Mouse (Mus musculus): ENCODE results near the gene Dazap1.

Gene Dazap1

DNA sequence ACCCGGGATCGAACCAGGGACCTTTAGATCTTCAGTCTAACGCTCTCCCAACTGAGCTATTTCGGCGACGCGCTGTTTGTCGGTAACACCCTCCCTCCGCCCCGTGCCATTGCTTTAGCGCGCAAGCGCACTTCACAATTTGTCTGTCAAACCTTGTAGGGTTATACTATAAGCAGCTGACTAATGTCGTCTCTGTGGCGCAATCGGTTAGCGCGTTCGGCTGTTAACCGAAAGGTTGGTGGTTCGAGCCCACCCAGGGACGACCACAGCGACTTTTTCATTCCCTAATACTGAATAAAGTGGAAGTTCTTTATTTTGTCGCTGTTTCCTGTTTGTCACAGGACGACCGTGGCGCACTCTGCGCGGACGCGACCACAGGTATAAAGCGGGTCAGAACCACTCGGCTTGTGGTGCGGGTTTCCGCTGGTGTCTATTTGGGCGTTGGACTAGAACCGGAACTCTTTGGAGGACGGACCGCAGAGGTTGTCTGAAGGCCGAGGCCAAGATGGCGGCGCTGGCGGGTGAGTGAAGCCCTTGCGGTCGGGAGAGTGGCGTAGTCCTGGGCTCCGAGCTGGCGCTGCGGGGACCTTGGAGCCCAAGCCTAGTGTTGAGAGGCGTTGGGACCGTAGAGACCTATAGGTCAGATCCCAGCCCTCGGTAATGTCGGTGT lies 12.2 kb upstream of the Dazap1 start, which contains the start of gene Ndufs7:
Ndufs7 (plus strand) TSS at position 151 of the 670 bp plus-strand sequence.
- DNase-seq (ENCODE audit: low spot score): peak; percentile 97

DNA sequence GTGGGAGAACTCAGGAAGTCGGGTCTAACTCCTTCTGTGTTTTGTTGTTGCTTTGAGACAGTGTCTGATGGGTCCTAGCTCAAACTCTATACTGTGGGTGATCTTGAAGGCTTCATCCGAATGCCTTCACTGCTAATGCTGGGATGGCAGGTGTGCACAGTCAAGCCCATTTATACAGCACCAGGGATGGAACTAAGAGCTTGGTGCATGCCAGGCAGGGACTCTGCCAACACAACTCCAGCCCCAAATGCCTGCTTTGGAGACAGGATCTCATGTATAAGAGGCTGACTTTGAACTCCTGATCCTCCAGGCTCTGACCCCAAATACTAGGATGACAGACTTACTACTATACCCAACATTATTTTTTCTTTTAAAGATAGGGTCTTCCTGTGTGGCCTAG lies 11.2 kb upstream of the Dazap1 start:
- no peak for DNase-seq (ENCODE audit: low spot score)

DNA sequence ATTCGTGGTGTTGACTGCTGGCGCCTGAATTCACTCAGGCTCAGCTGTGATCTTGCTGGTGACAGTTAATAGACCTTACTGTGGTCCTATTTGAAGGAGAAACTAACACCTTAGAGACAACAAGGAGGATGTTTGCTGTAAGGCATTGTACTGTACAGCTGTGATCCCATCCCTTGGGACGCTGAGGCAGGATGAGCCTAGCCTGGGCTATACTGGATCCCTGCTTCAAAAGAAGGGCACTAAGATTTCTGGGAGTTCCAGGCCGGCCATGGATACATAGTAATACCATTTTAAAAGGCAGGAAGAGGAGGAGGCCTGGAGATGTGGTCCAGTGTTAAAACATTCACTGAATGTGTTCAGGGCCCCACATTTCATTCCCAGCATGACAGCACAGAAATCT lies 10.7 kb upstream of the Dazap1 start:
- DNase-seq (ENCODE audit: low spot score): no peak

DNA sequence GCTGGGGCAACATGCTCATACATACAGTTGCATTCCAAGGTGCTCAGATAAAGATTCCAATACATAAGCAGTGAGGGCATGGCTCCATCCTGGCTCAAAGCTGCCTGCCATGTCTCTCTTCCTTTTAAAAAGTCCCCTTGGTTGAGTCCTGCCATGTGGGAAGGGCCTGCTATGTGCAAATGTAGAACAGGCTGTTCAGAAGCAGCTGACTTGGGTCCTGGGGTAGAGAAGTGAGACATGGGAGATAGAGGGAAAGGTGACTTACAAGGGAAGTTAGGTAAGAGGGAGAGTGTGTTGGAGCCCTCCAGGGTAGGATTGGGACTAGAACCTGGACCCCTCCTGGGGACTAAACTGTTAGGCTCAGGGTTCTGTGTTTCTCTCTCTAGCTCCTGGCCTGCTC lies 9.3 kb upstream of the Dazap1 start:
- DNase-seq (ENCODE audit: low spot score): no peak

DNA sequence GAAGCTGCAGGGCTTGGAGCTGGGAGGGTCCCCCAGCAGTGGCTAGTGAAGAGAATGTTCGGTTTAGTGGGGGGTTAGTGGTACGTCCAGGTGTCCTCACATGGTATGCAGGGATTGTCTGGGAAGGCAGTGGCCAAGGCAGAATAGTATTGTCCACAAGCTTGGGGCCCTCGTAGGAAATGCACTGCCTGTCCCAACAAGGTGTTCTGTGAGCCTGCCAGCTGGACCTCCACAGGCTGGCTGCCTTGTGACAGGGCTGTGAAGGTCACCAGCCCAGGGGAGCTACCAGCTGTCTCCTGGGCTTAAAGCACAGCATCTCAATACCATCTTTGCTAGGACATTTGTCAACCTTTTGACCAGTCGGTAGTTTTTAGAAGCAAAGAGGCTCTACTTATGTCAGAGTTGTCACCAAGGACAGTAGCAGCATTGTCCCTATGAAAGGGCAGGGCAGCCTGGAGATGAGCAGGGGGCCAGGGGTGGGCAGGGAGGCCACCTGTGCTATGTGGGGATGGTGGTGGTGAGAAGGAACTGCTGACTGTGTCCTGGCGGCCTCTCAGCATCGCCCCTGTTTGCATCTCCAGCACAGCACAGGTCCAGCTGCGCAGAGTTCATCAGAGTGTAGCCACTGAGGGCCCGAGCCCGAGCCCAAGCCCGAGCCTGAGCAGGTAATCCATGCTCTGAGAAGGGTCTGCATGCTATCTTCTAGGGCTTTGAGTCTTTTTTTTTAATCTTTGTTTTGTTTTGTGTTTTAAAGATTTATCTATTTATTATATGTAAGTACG lies 8.6 kb upstream of the Dazap1 start:
- no peak for DNase-seq (ENCODE audit: low spot score)

DNA sequence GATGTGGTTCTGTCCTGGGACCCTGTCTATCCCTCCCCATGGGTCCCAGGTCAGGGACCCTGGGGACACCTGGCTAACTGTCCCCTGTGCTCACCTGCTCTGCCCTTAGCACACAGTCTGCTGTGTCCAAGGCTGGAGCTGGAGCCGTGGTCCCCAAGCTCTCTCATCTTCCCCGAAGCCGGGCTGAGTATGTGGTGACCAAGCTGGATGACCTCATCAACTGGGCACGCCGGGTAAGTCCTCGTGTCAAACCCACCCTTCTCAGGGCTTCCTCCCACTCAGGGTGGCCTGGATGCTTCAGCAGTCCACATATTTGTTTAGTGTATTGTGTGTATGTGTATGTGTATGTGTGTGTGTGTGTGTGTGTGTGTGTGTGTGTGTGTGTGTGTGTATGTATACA lies 7.7 kb upstream of the Dazap1 start:
- DNase-seq (ENCODE audit: low spot score): no peak

DNA sequence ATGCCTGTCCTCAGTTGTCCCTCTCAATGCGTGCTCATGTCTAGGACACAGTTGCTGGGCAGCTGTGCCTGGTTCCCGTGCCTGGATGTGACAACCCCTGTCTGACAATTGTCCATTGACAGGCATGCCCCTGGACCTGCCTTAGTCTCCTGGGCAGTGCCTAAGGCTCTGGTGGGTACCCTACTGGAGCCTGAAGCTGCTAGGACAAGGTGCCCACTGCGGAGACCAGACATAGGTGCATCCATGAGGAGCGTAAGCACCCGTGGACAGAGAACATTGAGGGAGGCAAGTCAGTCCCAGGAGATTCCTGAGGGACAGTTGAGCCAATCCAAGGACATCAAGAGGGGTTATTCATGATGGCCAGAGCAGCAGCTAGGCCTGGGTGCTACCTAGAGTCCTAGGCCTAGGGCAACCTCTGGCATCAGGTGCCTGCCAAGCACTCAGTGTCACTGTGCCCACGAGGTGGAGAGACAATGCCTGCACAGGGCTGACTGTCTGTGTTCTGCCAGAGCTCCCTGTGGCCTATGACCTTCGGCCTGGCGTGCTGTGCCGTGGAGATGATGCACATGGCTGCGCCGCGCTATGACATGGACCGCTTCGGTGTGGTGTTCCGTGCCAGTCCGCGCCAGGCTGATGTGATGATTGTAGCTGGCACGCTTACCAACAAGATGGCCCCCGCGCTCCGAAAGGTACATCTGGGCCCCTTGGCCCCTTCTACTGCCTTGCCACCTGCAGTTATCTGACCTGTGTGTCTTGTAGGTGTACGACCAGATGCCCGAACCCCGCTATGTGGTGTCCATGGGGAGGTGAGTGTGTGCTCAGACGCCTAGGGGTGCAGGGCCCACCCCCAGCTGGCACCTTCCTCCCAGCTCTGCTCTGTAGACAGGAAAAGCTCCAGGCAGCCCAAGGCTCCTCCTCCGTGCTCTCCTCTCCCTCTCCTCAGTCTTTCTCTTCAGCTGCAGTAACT lies 6.7 kb upstream of the Dazap1 start:
- DNase-seq (ENCODE audit: low spot score): no peak

DNA sequence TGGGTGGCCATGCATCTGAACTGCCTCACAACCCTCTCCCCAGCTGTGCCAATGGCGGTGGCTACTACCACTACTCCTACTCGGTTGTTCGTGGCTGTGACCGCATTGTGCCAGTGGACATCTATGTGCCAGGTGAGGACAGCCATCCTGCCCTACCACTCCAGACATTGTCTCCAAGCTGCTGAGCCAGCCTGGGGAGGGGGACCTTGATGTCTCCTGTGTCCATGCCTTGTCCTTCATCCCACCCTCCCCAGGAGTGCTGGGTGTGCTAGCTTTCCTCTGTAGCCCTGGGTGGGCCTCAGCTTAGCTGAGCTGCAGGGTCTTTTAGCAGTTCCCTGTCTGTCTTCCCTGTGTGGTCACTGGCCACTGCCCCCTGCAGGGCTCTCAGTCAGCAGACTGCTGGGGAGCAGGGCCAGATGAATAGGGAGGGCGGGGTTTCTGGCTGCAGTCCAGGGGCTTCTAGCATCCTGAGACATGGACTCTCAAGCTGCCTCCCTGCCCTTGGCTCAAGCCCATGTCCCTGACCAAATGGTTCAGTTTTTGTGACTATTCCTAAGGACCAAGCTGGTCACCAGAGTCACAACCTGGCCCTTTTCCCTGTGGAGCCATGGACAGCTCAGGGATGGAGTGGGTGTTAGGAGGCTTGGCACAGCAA lies 5.3 kb upstream of the Dazap1 start:
- no peak for DNase-seq (ENCODE audit: low spot score)

DNA sequence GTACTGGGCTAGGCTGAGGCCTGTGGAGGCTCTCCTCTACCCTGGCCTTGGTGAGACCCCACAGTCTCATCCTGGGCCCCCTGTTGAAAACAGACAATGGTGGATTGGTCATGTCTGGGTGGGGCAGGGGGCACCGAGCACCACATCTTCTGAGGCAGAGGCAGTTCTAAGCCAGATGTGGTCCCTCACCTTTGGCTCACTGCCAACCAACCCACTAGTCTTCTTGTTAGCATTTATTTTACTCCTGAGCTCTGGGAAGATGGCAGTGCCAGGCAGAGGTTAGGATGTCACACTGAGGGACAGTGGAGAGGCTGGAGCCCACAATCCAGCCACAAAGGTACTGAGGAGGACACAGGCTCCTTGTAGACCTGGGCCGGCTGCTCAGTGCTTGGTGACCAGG lies 3.4 kb upstream of the Dazap1 start:
- DNase-seq (ENCODE audit: low spot score): no peak

DNA sequence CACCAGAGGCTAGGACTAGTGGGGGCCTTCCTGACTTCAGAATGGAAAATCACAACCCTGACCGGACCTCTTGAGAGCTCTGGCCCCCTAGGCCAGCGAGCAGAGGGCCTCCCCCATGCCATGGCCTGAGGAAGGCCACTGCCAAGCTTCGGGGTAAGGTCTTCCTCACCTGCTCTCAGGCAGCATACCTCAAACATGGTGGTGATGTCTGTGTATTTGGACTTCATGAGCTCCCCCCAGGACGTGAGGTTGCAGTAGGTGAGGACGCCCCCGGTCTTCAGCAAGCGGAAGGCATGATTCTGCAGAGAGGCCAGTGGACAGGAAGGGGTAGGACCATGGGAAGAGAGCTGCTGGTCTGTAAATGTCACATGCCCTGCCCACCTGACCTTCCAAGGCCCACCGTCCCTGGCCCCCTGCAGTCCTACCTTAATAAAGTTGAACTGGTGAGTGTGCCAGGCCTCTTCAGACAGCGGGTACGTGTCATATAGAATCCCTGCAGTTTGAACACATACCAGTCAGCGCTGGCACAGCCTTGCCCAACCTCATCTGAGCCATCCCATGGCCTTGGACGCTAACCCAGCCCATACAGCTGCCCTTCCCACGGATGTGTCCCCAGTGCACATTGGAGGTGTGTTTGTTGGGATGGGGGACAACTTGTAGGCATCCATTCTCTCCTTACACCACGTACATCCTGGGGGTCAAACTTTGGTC lies 2.4 kb upstream of the Dazap1 start:
- DNase-seq (ENCODE audit: low spot score): no peak

DNA sequence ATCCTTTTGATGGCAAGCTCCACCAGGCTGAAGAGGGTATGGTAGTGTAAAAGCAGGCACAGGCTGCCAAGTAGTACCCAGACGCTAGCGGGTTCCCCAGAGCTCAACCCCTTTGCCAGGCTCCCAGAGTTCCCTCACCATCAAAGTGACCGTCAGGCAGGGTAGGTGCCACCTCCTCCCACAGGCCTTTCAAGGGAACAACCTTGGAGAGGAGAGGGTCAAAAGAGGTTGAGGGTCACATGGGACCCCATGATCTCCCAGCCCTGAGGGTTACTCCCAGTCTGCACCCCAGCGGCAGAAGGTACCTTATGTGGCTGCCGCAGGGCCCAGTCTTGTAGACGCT lies 1.9 kb upstream of the Dazap1 start:
- DNase-seq (ENCODE audit: low spot score): no peak

DNA sequence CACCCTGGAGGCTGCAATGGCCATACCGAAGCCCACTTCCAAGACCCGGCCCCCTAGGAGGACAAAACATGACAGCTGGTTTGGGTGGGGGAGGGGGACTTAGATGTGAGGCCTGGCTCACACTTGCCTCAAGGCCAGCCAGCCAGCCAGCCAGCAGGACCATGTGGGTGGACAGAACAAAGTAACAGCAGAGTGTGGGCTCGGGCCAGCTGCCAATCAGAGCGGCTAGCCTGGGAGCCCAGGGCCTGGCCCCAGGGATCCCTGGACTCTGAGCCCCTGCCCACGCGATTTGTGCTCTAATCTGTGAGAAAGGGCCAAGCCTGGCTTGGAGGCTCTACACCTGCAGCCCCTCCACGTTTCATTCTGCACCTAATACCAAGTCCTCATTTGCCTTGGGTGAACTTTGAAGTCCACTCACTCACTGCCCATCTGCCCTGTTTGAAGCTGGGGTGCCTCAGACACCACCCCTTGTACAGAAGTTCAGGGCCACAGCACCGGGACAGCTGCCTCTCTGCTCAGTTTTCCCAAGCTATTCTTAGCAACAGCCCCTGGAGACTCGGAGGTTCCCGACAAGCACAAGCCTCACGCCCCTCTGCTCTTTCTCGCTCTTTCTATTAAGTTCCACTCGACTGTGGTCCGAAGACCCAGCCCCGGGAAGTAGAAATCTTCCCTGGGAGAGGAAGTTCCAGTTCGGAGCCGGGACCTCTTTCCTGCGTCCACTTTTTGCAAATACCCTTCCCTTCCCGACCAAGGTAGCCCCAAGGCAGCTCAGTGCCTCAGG lies 1.2 kb upstream of the Dazap1 start:
- peak; percentile 69 for DNase-seq (ENCODE audit: low spot score)

DNA sequence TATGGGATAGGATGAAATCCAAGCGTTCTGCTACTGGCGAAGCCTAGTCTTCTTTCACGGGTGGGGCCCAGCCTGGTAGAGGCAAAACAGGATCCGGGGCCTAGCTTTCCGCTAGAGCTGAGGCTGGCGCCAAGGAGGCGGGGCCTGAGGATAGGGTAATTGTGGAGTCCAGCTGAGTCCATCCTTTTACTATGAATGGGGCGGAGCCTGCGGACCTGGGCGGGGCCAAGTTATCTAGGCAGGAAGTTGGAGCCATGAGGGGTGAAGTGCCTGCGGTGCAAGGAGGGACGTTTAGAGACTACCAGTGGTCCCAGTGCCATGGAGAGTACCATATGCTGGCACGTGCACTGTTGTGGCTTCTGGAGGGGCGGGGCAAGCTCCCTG lies 291 bp downstream of the Dazap1 start:
- DNase-seq (ENCODE audit: low spot score): peak; percentile 97

DNA sequence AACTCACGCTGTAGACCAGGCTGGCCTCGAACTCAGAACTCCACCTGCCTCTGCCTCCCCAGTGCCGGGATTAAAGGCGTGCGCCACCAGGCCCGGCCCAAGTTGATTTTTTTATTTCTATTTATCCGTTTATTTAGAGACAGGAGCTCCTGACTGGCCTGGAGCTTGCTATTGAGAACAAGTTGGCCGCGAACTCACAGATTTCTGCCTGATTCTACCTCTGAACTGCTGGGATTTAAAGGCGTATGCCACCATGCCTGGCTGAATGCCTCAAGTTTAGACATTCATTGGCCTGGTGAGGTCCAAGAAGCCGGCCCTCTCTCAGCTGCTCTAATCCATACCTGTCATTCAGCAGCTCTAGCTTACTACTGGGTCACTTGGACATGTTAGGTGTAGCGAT lies 883 bp downstream of the Dazap1 start:
- DNase-seq (ENCODE audit: low spot score): no peak

DNA sequence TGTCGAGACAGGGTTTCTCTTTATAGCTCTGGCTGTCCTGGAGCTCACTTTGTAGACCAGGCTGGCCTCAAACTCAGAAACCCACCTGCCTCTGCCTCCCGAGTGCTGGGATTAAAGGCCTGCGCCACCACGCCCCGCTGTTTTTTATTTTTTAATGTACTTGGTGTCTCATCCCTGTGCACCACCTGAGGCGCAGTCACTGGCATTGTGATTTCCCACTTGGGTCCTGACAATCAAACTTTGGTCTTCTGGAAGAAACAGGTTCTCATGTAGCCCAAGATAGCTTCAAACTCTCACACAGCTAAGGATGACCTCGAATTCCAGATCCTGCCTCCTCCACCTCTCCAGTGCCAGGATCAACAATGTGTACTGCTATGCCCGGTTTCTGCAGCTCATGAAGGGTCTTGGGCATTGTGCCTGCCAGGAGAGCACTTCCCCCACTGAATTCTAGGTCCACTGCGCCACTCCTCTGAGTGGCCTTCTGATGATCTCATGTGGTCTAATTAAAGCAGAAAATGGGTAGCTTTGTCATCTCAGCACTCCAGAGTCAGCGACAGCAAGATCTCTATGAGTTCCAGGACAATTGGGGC lies 1.6 kb downstream of the Dazap1 start:
- no peak for DNase-seq (ENCODE audit: low spot score)

DNA sequence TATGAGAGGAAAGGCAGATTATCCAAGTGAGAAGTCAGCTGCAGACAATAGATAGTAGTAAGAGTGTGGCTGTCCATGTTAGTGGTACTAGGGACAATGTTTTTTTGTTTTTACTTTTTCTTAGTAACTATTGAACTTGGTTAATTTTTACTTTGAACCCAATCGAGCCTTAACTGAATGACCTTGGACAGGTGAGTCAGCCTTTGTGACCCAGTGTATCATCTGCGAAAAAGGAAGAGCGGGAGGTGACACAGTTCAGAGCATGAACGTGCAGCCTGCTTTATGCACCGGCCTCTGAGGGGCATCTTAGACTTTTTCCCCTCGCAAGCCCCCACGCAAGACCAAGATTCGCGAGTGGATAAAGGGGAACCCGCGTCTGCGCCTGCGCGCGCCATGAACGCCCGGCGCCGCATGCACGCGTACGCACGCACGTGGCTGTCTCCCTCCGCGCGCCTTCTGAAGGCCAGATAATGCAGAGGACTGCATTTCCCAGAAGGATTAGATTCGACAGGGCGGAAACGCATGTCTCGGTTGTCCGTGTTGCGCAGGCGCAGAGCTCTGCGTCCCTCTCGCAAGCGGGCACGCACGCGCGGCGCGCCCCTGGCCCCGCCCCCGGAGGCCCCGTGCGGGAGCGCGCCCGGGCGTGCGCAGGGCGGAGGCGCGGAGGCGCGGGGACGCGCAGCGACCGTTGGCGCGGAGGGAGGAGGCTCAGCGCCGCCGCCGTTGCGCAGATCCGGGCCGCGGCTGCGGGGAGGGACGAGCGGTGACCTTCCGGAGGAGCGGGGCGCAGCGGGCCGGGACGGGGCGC lies 3.3 kb downstream of the Dazap1 start:
- peak; percentile 99 for DNase-seq (ENCODE audit: low spot score)

DNA sequence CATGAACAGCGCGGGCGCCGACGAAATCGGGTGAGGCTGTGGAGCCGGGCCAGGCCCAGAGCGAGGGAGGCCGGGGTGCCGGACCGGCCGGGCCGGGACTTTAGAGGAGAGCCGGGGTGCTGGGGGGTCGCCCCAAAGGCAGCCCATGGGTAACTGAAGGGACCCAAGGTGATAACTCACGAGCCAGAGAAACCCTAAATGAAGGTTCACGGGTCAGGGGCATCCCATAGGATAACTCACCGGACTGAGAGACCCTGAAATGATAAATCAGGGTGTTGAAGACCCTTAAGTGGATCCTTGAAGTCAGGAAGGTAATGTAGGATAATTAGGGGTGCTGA lies 3.8 kb downstream of the Dazap1 start:
- no peak for DNase-seq (ENCODE audit: low spot score)

DNA sequence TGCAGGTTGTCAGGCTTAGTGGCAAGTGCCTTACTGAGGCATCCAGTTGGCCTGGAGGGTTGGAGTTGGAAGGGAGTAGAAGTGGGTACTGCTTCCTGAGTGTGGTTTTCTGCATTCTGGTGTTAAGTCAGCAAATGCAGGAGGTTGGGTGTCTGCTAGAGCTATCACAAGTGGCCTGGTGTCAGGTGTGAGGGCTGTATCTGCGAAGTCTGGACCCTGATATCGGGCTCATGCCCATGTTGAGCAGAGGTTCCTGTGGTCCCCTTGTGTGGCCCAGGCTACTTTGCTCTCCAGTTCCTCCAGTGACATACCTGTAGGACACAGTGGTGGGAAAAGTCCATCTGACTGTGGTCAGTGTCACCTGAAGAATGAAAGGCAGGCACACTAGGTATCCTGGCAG lies 8.8 kb downstream of the Dazap1 start:
- DNase-seq (ENCODE audit: low spot score): no peak

DNA sequence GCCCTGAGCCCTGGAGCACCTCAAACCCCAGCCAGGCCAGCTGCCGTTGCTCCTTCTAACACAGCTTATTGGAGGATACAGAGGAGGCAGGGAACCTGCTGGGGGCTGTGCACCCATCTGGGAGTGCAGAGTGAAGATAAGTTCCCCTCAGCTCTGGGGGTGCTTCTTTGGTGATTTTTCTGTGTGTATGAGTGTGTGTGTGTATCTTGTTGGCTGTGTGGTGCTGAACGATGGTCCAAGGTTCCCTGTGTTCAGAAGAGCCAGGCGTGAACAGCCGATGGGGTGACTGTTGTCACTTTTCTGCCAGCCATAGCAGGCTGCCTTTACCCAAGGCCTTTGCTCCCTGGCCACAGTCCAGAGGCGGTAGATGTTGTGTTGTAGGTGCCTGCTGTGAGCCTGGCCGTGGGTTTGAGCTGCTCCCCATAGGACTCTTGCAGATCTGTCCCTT lies 9.5 kb downstream of the Dazap1 start:
- DNase-seq (ENCODE audit: low spot score): no peak
